Mouse (Mus musculus): ENCODE measurements around the gene Dkk2. TPM values are rescaled to one million over a fixed set of nuclear protein-coding genes. Genes with fewer than 3 reads are reported as not detected.
"Not testable (repeated sequence)": the region's sequence is repeated elsewhere in the genome, so short reads cannot be mapped to it uniquely, and the experiment has no call there.

The Dkk2 gene
- 0.79 and 1.6 TPM in 2 replicates for polyA plus RNA-seq (2014; fragmentation: Nextera tagmentation; extraction: Ambion mirVana)

DNA sequence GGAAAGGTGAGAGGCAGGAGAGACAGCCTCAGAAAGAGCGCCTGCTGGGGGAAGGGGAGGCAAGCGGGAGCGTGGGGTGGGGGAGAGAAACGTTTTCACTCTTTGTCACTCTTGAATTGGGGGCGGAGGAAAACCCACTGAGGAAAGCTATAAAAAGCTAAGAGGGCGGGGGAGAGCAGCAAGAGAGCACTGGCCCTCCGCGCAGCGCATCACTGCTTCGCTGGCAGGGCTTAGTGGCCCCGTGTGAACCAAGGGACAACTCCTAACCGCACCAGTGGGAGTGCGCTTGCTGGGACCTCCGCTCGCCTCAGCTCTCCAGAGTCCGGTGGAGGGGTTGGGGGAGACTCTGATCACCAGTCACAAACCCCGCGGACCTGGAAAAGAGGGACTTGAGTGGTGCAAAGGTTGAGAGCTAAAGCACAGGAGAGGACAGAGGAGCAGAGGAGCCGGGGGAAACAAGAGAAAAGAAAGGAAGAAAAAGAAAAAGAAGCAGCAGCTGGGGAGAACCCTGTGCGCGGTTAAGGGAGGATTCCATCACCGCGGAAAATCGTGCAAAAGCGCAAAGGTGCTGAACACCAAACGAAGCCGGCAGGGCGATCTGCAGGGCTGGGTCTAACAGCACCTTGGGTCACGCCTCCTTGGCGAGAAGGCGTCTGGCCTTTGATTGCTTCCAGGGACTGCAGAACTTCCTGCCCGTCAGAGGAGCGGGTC, at the start of gene Dkk2:
Dkk2 (plus strand) TSS at position 181 of the 711 bp plus-strand sequence.
- peaks cover 21% of the 10 kb centered on the region for H3K27me3 ChIP-seq (replicated peaks; ENCODE audit: control insufficient read depth, insufficient read depth, low read length)
- H3K4me3 ChIP-seq (ENCODE audit: low read depth, low read length), result peak within 1 kb of the TSS; percentile 41
- ATAC-seq, result peak; percentile 47
- peak within 1 kb of the TSS; percentile 96 for H3K4me2 ChIP-seq (ENCODE audit: low read length)
- H3K36me3 ChIP-seq (ENCODE audit: control insufficient read depth, insufficient read depth, low read length), result no peaks in the 10 kb centered on the region
- no peak within 1 kb of the TSS for H3K27ac ChIP-seq (ENCODE audit: low read depth, low read length)
- H3K4me1 ChIP-seq (ENCODE audit: control insufficient read depth, insufficient read depth, low read length), result peaks cover 19% of the 10 kb centered on the region
- H3K9me3 ChIP-seq (replicated peaks; ENCODE audit: control insufficient read depth, low read length), result no peaks in the 10 kb centered on the region
- peak; percentile 59 for DNase-seq (ENCODE audit: low spot score)
- H3K9ac ChIP-seq (ENCODE audit: low read length), result peak within 1 kb of the TSS; percentile 50
- WGBS, result under 1% methylated on average over 33 of the region's 33 CpGs

DNA sequence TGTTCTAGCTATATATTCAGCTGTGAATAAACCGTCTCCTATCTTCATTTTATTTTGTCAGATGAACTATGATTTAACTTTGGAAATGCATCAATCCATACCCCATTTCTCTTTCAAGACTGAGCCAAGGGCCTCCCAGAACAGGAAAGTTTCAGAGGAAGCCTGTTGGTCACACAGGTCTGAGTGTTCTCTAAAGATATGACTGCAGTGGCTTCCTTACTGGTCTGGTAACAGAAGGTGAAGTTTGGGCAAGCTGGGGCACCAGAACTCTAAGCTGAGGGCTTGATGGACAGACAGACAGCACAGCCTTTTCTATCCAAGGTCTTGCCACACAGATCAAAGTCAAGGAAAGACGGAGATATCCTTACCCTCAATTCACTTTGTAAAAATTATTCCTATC, 48.4 kb upstream of the Dkk2 start:
- no peaks in the 10 kb centered on the region for H3K36me3 ChIP-seq (ENCODE audit: control insufficient read depth, insufficient read depth, low read length)
- H3K4me3 ChIP-seq (ENCODE audit: low read depth, low read length), result no peak overlapping the region
- DNase-seq (ENCODE audit: low spot score) (no peak), ATAC-seq (no peak)
- H3K9ac ChIP-seq (ENCODE audit: low read length), result no peak overlapping the region
- no peak overlapping the region for H3K4me2 ChIP-seq (ENCODE audit: low read length)
- H3K4me1 ChIP-seq (ENCODE audit: control insufficient read depth, insufficient read depth, low read length), result peaks cover 2% of the 10 kb centered on the region; the same call in 1 of the 2 replicates
- H3K27ac ChIP-seq (ENCODE audit: low read depth, low read length), result no peak overlapping the region
- no peaks in the 10 kb centered on the region for H3K27me3 ChIP-seq (replicated peaks; ENCODE audit: control insufficient read depth, insufficient read depth, low read length)
- no peaks in the 10 kb centered on the region for H3K9me3 ChIP-seq (replicated peaks; ENCODE audit: control insufficient read depth, low read length)
- WGBS, result 97% methylated on average over 2 of the region's 2 CpGs

DNA sequence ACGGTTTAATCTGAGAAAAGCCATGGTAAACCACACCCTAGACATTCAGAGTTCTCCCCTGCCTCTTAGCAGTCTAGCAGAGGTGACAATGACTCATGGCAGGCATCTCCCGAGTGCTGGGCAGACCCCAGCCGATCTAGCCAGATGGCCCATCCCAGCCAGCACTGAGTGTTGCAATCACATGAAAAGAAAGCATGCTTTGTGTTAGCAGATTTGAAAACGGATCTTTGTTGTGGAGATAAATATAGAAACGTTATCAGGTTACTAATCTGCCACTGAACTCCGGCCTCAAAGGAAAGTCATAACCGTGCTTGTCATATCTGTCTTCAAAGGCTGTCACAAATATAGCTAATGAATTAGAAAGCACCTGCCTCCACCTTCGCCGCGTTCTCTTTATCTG, 47.4 kb upstream of the Dkk2 start:
- DNase-seq (ENCODE audit: low spot score) (no peak), ATAC-seq (peak; percentile 51; the same call in 1 of the 2 replicates)
- Histone ChIP-seq H3K9me3 (replicated peaks; ENCODE audit: control insufficient read depth, low read length) (no peaks in the 10 kb centered on the region), H3K36me3 (ENCODE audit: control insufficient read depth, insufficient read depth, low read length) (no peaks in the 10 kb centered on the region), H3K9ac (ENCODE audit: low read length) (no peak overlapping the region), H3K4me2 (ENCODE audit: low read length) (no peak overlapping the region), H3K4me3 (ENCODE audit: low read depth, low read length) (no peak overlapping the region), H3K27me3 (replicated peaks; ENCODE audit: control insufficient read depth, insufficient read depth, low read length) (no peaks in the 10 kb centered on the region), H3K27ac (ENCODE audit: low read depth, low read length) (no peak overlapping the region), H3K4me1 (ENCODE audit: control insufficient read depth, insufficient read depth, low read length) (peaks cover 2% of the 10 kb centered on the region; the same call in 1 of the 2 replicates)
- WGBS, result 42% methylated on average over 10 of the region's 10 CpGs

DNA sequence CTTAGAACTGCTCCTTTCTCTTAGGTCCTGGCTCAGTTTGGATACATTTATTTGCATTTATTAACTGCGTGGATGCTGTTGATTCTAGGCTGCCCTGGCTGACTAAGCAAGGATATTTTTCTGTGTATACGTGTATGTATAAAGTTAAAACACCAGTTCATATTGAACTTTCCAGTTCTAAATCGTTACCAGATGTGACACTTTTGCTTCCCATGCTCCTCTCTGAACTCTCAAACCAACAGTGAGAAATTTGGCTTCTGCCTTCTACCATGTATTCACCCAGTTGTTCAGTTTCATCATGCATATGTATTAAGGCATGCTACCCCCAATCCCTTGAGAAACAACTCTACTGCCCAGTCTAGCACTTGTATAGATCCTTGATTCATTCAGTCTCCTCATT, 45.0 kb upstream of the Dkk2 start:
- H3K4me3 ChIP-seq (ENCODE audit: low read depth, low read length), result no peak overlapping the region
- H3K27ac ChIP-seq (ENCODE audit: low read depth, low read length), result no peak overlapping the region
- H3K4me1 ChIP-seq (ENCODE audit: control insufficient read depth, insufficient read depth, low read length), result no peaks in the 10 kb centered on the region
- ATAC-seq, result no peak
- H3K36me3 ChIP-seq (ENCODE audit: control insufficient read depth, insufficient read depth, low read length), result no peaks in the 10 kb centered on the region
- no peaks in the 10 kb centered on the region for H3K27me3 ChIP-seq (replicated peaks; ENCODE audit: control insufficient read depth, insufficient read depth, low read length)
- DNase-seq (ENCODE audit: low spot score), result no peak
- WGBS, result 75% methylated on average over 3 of the region's 3 CpGs
- H3K4me2 ChIP-seq (ENCODE audit: low read length), result no peak overlapping the region
- no peaks in the 10 kb centered on the region for H3K9me3 ChIP-seq (replicated peaks; ENCODE audit: control insufficient read depth, low read length)
- H3K9ac ChIP-seq (ENCODE audit: low read length), result no peak overlapping the region

DNA sequence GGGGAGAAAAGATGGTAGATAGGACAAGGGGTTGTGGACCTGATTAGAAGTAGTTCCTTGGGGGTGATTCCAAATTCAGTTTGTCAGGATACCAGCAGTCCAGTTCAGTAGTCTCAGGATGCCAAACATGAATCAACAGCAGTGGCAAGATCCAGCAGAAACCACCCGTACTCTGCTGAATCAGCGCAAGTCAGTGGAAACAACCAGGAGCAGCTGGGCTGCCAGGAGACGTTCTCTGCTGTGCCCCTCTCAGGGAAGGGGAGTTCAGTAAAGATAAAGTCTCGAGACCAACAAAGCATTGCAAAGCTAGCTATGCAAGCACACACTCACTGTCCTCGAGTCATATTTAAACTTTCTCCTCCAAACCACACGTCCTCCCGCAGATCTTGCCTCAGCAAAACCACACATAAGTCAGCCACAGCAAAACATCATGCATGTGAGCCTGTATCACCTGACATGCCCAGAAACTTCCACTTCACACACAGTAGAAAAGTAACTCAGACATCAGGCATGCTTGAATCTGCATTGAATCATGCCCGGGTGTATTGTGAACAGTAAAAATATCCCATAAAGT, 34.1 kb upstream of the Dkk2 start:
- 93% methylated on average over 8 of the region's 8 CpGs for WGBS
- no peak for DNase-seq (ENCODE audit: low spot score)
- no peak for ATAC-seq

DNA sequence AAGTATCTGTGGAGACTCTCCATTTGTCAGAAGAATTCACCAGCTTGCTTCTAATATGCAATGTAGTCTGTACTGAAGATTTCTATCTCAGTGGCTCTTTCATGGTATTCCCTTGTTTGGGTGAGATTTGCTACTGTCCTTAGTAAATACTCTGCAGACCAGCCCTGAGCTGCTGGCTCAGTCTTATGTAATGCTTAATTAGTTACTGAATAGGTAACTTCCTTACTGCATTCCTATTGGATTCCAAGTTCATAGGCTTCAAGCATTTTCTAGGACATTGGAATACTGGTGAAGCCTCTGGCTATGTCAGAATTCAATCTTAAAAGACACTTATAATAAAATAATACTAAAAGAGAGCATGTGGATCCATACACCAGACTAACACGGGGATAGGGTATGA, 22.3 kb upstream of the Dkk2 start:
- H3K36me3 ChIP-seq (ENCODE audit: control insufficient read depth, insufficient read depth, low read length); ATAC-seq; H3K4me3 ChIP-seq (ENCODE audit: low read depth, low read length); H3K4me1 ChIP-seq (ENCODE audit: control insufficient read depth, insufficient read depth, low read length); H3K9me3 ChIP-seq (replicated peaks; ENCODE audit: control insufficient read depth, low read length); H3K9ac ChIP-seq (ENCODE audit: low read length); H3K27me3 ChIP-seq (replicated peaks; ENCODE audit: control insufficient read depth, insufficient read depth, low read length); DNase-seq (ENCODE audit: low spot score); H3K27ac ChIP-seq (ENCODE audit: low read depth, low read length); H3K4me2 ChIP-seq (ENCODE audit: low read length): not testable (repeated sequence)
- 75% methylated on average over 1 of the region's 1 CpGs for WGBS

More for the DNA sequence above, 34.1 kb upstream of the Dkk2 start:
- Histone ChIP-seq H3K9ac (ENCODE audit: low read length) (no peak overlapping the region), H3K9me3 (replicated peaks; ENCODE audit: control insufficient read depth, low read length) (no peaks in the 10 kb centered on the region), H3K4me1 (ENCODE audit: control insufficient read depth, insufficient read depth, low read length) (no peaks in the 10 kb centered on the region), H3K4me2 (ENCODE audit: low read length) (no peak overlapping the region), H3K27ac (ENCODE audit: low read depth, low read length) (no peak overlapping the region), H3K36me3 (ENCODE audit: control insufficient read depth, insufficient read depth, low read length) (no peaks in the 10 kb centered on the region), H3K27me3 (replicated peaks; ENCODE audit: control insufficient read depth, insufficient read depth, low read length) (no peaks in the 10 kb centered on the region), H3K4me3 (ENCODE audit: low read depth, low read length) (no peak overlapping the region)

DNA sequence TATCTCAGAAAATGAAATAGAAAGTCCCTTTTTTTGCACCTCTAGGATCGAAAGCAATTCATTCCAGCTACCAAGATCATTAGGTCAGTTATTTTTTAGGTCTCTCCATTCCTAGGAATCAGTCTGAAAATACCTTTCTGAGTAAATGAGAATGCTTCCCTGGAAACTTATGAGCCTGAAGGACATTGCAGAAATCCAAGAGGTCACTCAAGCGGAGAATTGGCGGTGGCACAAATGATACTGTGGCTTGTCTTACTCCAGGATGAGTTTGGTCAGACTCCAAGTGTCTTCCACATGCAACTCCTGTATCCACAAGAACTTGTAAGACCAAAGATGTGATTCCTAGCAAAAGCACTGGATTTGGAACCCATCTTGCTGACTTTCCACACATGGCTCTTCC, 21.7 kb upstream of the Dkk2 start:
- Histone ChIP-seq H3K36me3 (ENCODE audit: control insufficient read depth, insufficient read depth, low read length) (no peaks in the 10 kb centered on the region), H3K4me3 (ENCODE audit: low read depth, low read length) (no peak overlapping the region), H3K4me1 (ENCODE audit: control insufficient read depth, insufficient read depth, low read length) (no peaks in the 10 kb centered on the region), H3K27ac (ENCODE audit: low read depth, low read length) (no peak overlapping the region), H3K9me3 (replicated peaks; ENCODE audit: control insufficient read depth, low read length) (no peaks in the 10 kb centered on the region), H3K4me2 (ENCODE audit: low read length) (no peak overlapping the region), H3K9ac (ENCODE audit: low read length) (no peak overlapping the region), H3K27me3 (replicated peaks; ENCODE audit: control insufficient read depth, insufficient read depth, low read length) (no peaks in the 10 kb centered on the region)
- DNase-seq (ENCODE audit: low spot score) (no peak), ATAC-seq (no peak)
- 95% methylated on average over 3 of the region's 3 CpGs for WGBS

DNA sequence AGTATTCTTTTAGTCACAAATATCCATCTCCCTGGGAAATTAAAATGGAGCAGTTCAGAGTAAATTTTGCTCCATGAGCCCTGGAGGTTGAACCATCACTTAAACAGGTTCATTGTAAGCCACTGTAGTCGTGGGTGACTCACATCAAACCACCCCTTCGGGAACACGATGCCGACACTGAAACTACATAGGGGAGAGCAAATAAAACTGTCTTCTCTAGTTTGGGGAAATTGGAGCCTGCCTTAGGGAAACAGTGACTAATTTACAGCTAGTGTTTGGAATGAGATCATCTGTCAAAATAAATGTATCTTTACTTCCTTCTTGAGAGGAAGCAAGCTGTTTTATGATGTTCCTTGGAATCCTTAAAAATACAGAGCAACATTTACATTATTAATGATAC, 21.1 kb upstream of the Dkk2 start:
- no peak overlapping the region for H3K4me2 ChIP-seq (ENCODE audit: low read length)
- H3K4me1 ChIP-seq (ENCODE audit: control insufficient read depth, insufficient read depth, low read length), result no peaks in the 10 kb centered on the region
- H3K36me3 ChIP-seq (ENCODE audit: control insufficient read depth, insufficient read depth, low read length), result no peaks in the 10 kb centered on the region
- H3K9me3 ChIP-seq (replicated peaks; ENCODE audit: control insufficient read depth, low read length), result no peaks in the 10 kb centered on the region
- H3K27ac ChIP-seq (ENCODE audit: low read depth, low read length), result no peak overlapping the region
- DNase-seq (ENCODE audit: low spot score) (no peak), ATAC-seq (no peak)
- 91% methylated on average over 4 of the region's 4 CpGs for WGBS
- no peak overlapping the region for H3K9ac ChIP-seq (ENCODE audit: low read length)
- H3K4me3 ChIP-seq (ENCODE audit: low read depth, low read length), result no peak overlapping the region
- H3K27me3 ChIP-seq (replicated peaks; ENCODE audit: control insufficient read depth, insufficient read depth, low read length), result no peaks in the 10 kb centered on the region

DNA sequence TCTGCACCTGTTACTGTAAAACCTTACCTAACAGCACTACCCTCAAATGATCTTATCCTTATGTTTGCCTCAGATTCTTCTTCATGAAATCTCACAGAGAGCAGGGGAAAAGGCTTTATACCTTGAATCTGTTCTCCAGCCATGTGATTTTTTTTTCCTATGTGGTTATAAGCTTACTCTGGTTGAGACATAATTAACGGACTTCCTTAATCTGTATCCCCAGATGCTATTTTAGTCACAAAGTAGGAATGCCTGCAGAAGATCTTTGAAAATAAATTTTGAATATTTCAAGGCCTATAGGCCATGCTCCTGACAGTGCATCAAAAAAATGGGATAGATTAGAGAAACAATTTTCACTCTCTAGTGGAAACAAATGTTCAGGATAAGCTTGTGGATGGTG, 20.2 kb upstream of the Dkk2 start:
- no peak overlapping the region for H3K4me2 ChIP-seq (ENCODE audit: low read length)
- WGBS, result 90% methylated on average over 1 of the region's 1 CpGs
- H3K9ac ChIP-seq (ENCODE audit: low read length), result no peak overlapping the region
- no peaks in the 10 kb centered on the region for H3K27me3 ChIP-seq (replicated peaks; ENCODE audit: control insufficient read depth, insufficient read depth, low read length)
- no peak for DNase-seq (ENCODE audit: low spot score)
- ATAC-seq, result no peak
- H3K4me1 ChIP-seq (ENCODE audit: control insufficient read depth, insufficient read depth, low read length), result no peaks in the 10 kb centered on the region
- H3K27ac ChIP-seq (ENCODE audit: low read depth, low read length), result no peak overlapping the region
- H3K9me3 ChIP-seq (replicated peaks; ENCODE audit: control insufficient read depth, low read length), result no peaks in the 10 kb centered on the region
- H3K4me3 ChIP-seq (ENCODE audit: low read depth, low read length), result no peak overlapping the region
- no peaks in the 10 kb centered on the region for H3K36me3 ChIP-seq (ENCODE audit: control insufficient read depth, insufficient read depth, low read length)
